Mouse (Mus musculus): ENCODE data around the gene Tnk2.

- TF ChIP-seq POLR2A (IDR thresholded peaks at IDR 0.05; ENCODE audit: insufficient read length, low read depth) = no peak
- no peak for TF ChIP-seq MYOG (IDR thresholded peaks at IDR 0.05; ENCODE audit: control insufficient read depth in 1 of 3, insufficient read depth in 1 of 3, insufficient read length in 2 of 3, low read depth in 2 of 3)
- no peak for TF ChIP-seq TCF12 (IDR thresholded peaks at IDR 0.05; ENCODE audit: insufficient read depth, poor library complexity, severe bottlenecking)
Observed at GRCm38 (mm10) chr16:32697665-32698446, 54.2 kb downstream of the Tnk2 start.

Data from myocyte (in vitro differentiated cells).